Mouse (Mus musculus) cortical plate, adult 2 months (tissue): Measurements from ENCODE around the gene Prm3. TPM values are rescaled to one million over a fixed set of nuclear protein-coding genes. Genes with fewer than 3 reads are reported as not detected.
A peak's percentile ranks its signal among the peaks of the same experiment; 100 is the strongest.

Experiments used
- H3K27ac ChIP-seq: fragments of 200-500 bp; 2 replicates; pipeline ENCODE4 v1.5.1; 2012; ENCODE audit warnings: low read length, control low read depth, inconsistent platforms; ENCODE audit not compliant: insufficient read depth
- H3K4me1 ChIP-seq: fragments of 200-500 bp; 2 replicates; pipeline ENCODE4 v1.6.1; 2011; ENCODE audit warnings: low read length; ENCODE audit not compliant: control insufficient read depth, insufficient read depth
- H3K4me3 ChIP-seq: fragments of 200-500 bp; 2 replicates; pipeline ENCODE4 v1.5.1; 2011; ENCODE audit warnings: mild to moderate bottlenecking, low read length, control low read depth; ENCODE audit not compliant: insufficient read depth
- CTCF ChIP-seq: fragments of 200-500 bp; IDR thresholded peaks from 2 replicates; pipeline ENCODE4 v1.5.1; 2011; ENCODE audit warnings: mild to moderate bottlenecking, control low read depth, low read length; ENCODE audit not compliant: insufficient read depth; ENCODE audit errors: extremely low read depth
- POLR2A ChIP-seq: fragments of 200-500 bp; IDR thresholded peaks from 2 replicates; pipeline ENCODE4 v1.6.1; 2011; ENCODE audit warnings: mild to moderate bottlenecking, low read length, control low read depth; ENCODE audit not compliant: insufficient read depth; ENCODE audit errors: extremely low read depth
- polyA plus RNA-seq: library from polyadenylated mRNA; depleted of rRNA; stranded (reverse); fragments of >200 nt; gene quantifications from 2 replicates; pipeline ENCODE4 v1.2.3, GENCODE M21; 2012

Gene Prm3
- polyA plus RNA-seq, 1 experiment = not detected

- Histone ChIP-seq H3K4me1 (no peaks in the 10 kb centered on the region), H3K27ac (no peak overlapping the region), H3K4me3 (no peak overlapping the region)
- TF ChIP-seq CTCF (no peak), POLR2A (no peak)
These were observed 16.0 kb downstream of the Prm3 start for GRCm38 (mm10) chr16:10774726-10775125.

DNA sequence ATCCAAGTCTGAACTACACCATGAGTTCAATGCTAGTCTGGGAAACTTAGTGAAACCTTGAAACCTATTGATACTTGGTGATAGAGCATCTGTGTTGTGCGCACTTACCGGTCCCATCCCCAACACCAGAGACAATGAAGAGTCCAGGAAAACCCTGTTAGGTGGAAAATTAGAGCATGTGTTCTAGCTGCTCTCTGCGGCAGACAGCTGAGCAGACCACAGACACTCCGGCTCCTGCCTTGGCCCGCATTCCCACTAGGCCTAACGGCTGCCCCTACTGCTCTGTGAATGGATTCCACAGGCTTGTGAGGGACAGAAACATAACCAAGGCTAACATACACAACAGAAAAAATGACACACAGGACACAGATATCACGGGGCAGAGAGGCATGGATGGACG is 17.2 kb downstream of the Prm3 start:
- Histone ChIP-seq H3K4me1 (no peaks in the 10 kb centered on the region), H3K4me3 (no peak overlapping the region), H3K27ac (no peak overlapping the region)
- no peak for TF ChIP-seq CTCF
- no peak for TF ChIP-seq POLR2A

DNA sequence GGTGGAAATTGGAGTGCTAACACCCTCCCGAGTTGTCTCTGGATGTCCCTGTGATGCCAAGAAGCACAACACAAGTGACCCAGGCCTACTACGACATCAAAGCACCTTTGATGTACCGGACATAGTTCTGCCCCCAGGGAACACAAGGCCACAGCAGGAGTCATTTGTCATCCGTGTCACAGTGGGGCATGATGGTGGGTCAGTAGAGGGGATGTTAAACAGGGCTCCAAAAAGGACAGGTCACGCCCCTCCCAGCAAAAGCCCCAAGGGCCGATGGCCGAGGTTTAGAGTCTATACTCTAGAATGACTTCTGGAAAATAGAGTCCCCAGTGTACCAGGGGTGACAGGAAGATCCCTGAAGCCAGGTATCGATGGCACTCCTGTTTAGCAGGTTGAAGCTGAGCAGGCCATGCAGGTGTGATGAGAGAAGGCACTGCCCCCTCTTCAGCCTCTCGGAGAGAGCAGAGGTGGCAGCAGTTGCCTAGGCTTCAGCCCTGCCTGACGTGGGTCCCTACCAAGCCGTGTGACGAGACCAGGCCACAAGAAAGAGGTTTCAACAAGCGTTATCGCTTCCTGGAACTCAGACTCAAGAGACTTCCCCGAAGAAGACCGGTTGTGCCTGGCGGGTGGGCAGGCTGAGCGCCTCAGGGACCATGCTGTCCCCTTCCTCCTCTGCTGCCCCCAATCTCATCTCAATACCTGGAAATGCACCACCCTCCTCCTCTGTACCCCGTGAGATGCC is 18.8 kb downstream of the Prm3 start:
- no peak overlapping the region for H3K4me3 ChIP-seq
- TF ChIP-seq POLR2A (no peak), CTCF (no peak)
- no peak overlapping the region for H3K27ac ChIP-seq
- H3K4me1 ChIP-seq = no peaks in the 10 kb centered on the region

DNA sequence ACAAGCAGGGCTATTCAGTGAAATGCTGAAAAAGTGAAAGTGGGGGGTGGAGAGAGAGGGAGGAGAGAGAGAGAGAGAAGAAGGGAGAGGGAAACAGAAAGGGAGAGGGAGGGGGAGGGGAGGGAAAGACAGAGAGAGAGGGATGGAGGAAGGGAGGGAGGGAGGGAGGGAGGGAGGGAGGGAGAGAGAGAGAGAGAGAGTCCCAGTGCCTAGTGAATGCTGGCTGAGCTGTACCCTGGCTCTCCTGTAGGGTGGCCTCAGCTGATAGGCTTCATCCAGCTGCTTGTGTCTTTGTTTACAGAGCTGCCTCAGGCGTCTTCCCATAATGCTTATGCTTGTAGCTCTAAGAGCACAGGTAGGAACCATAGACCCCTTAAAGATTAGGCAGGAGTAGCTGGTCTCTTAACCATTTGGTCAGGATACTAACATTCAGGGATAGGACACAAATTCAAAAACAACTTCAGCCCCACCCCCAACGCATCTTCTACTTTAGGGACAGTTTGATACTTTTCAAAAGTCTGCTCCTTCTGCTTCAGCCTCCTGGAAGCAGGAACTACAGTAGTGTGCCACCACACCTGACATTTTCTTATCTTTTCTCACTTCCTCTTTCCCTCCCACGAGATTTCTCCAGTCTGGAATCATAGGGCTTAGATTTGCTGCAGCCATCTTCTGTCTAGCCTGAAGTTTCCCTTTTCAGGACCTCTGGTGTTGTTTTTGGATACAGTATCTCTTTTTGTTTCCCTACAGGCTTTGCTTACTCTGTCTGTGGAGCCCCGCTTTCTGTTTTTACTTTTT is 20.0 kb downstream of the Prm3 start:
- TF ChIP-seq CTCF = no peak
- TF ChIP-seq POLR2A = no peak
- Histone ChIP-seq H3K4me3 (no peak overlapping the region), H3K4me1 (no peaks in the 10 kb centered on the region), H3K27ac (no peak overlapping the region)

DNA sequence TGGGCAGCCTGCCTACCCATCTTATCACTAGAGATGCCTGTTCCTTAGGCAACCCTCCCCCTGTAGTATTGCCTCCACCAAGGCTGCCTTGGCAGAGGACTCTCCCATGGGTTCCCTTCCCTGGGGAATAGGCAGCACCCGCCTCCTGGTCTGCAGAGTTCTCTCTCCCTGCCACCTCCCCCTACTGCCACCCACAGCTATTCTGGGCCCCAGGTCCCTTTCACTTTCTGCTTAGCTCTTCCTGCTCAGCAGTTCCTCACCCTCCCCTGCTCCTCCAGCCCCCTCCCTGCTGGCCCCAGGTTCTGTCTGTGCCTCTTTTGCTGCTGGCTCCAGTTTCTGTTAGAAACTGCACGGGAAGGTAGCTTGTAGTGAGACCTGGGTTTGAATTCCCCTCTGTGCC is 21.1 kb downstream of the Prm3 start:
- no peaks in the 10 kb centered on the region for H3K4me1 ChIP-seq
- H3K4me3 ChIP-seq = no peak overlapping the region
- no peak for TF ChIP-seq CTCF
- no peak for TF ChIP-seq POLR2A
- no peak overlapping the region for H3K27ac ChIP-seq

DNA sequence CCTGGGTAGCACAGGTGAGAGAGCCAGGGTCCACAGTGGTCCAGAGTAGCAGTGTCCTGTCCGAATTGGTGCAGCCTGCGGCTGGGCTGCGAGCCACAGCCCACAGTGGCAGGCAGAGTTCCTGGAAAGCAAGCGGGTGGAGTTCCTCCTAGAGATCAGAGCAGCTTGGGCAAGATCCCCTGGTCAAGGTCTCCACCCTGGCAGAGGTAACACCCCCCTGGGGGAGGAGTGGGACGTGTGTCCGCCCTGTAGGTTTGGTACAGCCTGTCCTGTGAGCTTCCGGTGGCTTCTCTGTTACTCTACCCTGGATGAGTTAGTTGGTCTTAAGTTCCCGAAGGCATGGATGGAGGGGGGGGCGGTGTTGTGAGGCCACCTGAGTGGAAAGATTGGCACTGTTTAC is 21.9 kb downstream of the Prm3 start:
- Histone ChIP-seq H3K27ac (no peak overlapping the region), H3K4me1 (no peaks in the 10 kb centered on the region), H3K4me3 (no peak overlapping the region)
- TF ChIP-seq CTCF (no peak), POLR2A (no peak)

GRCm38 (mm10) chr16:10767158-10767557 is 23.6 kb downstream of the Prm3 start:
- H3K27ac ChIP-seq = no peak overlapping the region
- TF ChIP-seq CTCF = peak; percentile 83
- TF ChIP-seq POLR2A = no peak
- H3K4me1 ChIP-seq = no peaks in the 10 kb centered on the region
- no peak overlapping the region for H3K4me3 ChIP-seq

DNA sequence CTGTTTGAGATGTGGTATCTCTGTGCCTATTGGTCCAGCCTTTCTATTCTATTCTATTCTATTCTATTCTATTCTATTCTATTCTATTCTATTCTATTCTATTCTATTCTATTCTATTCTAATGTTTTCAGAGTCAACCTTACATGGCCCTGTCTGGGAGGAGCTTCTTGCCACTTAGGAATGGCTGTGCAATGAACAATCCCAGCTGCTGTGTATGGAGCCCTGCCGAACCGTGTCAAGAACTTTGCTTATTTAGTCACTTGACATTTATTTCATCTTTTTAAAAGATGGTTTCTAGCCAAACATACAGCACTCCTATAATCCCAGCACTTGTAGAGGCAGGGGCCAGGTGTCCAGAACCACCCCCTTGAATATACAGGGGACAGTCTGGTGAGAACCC is 26.4 kb downstream of the Prm3 start:
- Histone ChIP-seq H3K4me3 (no peak overlapping the region), H3K4me1 (no peaks in the 10 kb centered on the region), H3K27ac (no peak overlapping the region)
- no peak for TF ChIP-seq CTCF
- TF ChIP-seq POLR2A = no peak

DNA sequence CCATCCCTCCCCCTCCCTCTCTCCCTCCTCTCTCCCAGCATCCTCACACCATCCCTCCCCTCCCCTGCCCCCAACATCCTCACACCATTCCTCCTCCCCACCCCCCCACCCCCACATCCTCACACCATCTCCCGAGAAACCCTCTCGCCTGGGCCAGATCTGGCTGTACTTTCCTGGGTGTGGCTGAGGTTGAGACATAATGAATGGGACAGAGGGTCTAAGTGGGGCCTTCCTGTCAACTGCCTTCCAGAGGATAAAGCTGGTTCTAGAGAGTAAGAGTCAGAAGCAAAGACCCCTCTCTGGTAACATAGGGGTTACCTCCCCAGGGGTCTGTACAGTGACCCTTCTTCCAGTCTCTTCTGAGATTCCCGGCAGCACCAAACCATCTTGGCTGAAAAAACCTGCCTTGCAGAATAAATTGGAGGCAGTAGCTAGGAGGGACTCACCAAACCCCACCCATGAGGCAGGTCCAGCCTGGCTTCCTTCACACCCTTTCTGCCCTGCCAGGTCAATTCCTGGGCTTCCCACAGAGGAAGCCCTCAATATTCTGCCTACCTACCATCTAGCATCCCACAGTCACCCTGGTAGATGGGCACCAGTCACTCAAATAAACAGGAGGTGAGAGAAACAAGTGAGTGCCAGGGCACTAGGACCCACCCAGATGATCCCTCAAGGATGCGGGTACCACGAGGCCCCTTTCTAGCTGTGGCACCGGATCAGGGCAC is 27.0 kb downstream of the Prm3 start:
- H3K4me3 ChIP-seq = no peak overlapping the region
- H3K27ac ChIP-seq = no peak overlapping the region
- TF ChIP-seq CTCF = no peak
- no peak for TF ChIP-seq POLR2A
- no peaks in the 10 kb centered on the region for H3K4me1 ChIP-seq

DNA sequence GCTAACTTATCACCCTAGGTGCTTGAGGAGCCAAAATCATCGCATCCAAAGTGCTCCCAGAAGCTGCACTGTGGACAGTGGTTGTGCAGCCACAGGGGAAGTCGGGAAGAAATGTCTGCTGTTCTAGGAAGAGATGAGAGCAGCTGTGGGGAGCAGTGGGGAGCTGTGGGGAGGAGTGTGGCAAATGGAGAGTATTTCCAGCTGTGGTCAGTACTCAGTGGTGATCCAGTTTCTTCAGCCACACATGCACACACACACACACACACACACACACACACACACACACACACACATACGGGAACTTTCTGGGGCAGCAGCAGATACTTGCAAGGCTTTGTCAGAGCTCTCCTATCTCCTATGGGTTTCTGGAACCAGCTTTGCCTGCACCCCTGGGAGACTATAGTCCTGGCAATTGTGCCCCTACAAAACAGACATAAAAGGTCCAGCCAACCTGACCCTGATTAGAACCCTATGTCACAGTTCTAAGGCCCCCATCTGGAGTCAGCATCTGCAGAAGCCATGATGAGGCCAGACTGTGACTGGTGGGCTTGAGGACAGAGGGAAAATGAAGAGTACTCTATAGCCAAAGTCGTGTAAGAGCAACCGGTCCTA is 28.0 kb downstream of the Prm3 start:
- Histone ChIP-seq H3K4me1 (no peaks in the 10 kb centered on the region), H3K4me3 (no peak overlapping the region), H3K27ac (no peak overlapping the region)
- TF ChIP-seq CTCF (no peak), POLR2A (no peak)

DNA sequence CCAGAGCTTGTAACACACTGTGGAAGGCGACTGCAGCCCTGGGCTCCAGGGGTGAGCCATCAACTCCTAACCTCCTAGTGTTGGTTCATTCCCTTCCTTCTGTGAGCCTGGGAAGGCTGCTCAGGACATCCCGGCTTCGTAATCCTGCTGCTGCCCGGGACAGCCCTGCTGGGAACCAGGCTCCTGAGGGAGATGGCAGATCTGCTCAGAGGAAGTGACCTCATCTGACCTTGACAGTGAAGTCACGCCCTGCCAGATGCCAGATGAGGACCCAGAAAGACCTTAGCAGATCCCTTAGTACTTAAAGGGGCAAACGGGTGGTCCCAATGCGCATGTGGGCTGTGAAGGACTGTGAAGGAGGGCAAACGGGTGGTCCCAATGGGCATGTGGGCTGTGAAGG is 29.5 kb downstream of the Prm3 start:
- no peak overlapping the region for H3K4me3 ChIP-seq
- no peak for TF ChIP-seq POLR2A
- no peak for TF ChIP-seq CTCF
- H3K4me1 ChIP-seq = no peaks in the 10 kb centered on the region
- H3K27ac ChIP-seq = no peak overlapping the region
